Mouse (Mus musculus) ES-Bruce4 (cell line): ENCODE results near the gene Card10. TPM values are rescaled to one million over a fixed set of nuclear protein-coding genes. Genes with fewer than 3 reads are reported as not detected.

Experiments used
- H3K27ac ChIP-seq: 2 replicates; pipeline ENCODE4 v1.5.1; 2012; ENCODE audit warnings: low read length, inconsistent platforms; ENCODE audit not compliant: insufficient read depth
- H3K27me3 ChIP-seq: 2 replicates; pipeline ENCODE4 v1.6.1; 2012; ENCODE audit warnings: mild to moderate bottlenecking, low read length, inconsistent platforms; ENCODE audit not compliant: control insufficient read depth, poor library complexity, insufficient read depth, severe bottlenecking
- H3K36me3 ChIP-seq: 2 replicates; pipeline ENCODE4 v1.6.1; 2012; ENCODE audit warnings: inconsistent platforms, mild to moderate bottlenecking, low read length, moderate library complexity; ENCODE audit not compliant: control insufficient read depth, poor library complexity, insufficient read depth, severe bottlenecking
- H3K4me1 ChIP-seq: one replicate; pipeline ENCODE4 v1.8.1; 2011; ENCODE audit warnings: low read length; ENCODE audit not compliant: control insufficient read depth, insufficient read depth
- H3K4me3 ChIP-seq: 2 replicates; pipeline ENCODE4 v1.5.1; 2011; ENCODE audit warnings: low read depth, mild to moderate bottlenecking, low read length
- H3K9ac ChIP-seq: 2 replicates; pipeline ENCODE4 v1.6.1; 2012; ENCODE audit warnings: low read depth, mild to moderate bottlenecking, inconsistent platforms; ENCODE audit not compliant: poor library complexity, severe bottlenecking
- H3K9me3 ChIP-seq: replicated peaks from 2 replicates; pipeline ENCODE4 v1.6.1; 2012; ENCODE audit warnings: mild to moderate bottlenecking, low read length, inconsistent platforms; ENCODE audit not compliant: control insufficient read depth, poor library complexity, insufficient read depth, severe bottlenecking
- CTCF ChIP-seq: IDR thresholded peaks from one replicate; pipeline ENCODE4 v1.8.1; 2011; ENCODE audit warnings: low read depth, low read length
- EP300 ChIP-seq: IDR thresholded peaks from 2 replicates; pipeline ENCODE4 v1.6.1; 2011; ENCODE audit warnings: low read depth, low read length; ENCODE audit not compliant: insufficient read depth
- POLR2A ChIP-seq: IDR thresholded peaks from one replicate; pipeline ENCODE4 v1.8.1; 2011; ENCODE audit warnings: low read length; ENCODE audit not compliant: insufficient read depth
- polyA plus RNA-seq: library from polyadenylated mRNA; stranded (reverse); fragments of >200 nt; gene quantifications from 2 replicates; pipeline ENCODE4 v1.2.4, GENCODE M21; 2011; ENCODE audit warnings: low read depth; ENCODE audit not compliant: missing spikeins, insufficient read depth, insufficient read length

The Card10 gene
- polyA plus RNA-seq, 1 experiment = 19.6 TPM

DNA sequence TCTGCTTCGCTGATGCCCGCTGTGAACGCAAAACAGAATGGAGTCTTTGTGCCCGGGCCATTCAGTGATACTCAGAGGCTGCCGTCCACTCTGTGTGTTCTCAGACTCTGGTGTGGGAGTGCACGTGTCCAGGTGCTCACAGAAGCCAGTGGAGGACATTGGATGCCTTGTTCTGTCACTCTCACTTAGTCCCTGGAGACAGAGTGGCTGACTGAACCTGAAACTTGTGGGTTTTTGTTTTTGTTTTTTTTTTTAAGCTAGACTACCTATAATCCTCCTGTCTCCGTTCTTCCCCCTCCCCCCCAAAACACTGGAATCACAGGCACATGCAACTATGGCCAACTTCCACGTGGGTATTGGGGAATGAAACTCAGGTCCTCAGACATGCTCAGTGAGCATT lies 43.5 kb upstream of the Card10 start:
- Histone ChIP-seq H3K9me3 (no peaks in the 10 kb centered on the region), H3K4me1 (peaks cover 10% of the 10 kb centered on the region), H3K27ac (no peak overlapping the region), H3K4me3 (no peak overlapping the region), H3K27me3 (0 out of 2 replicates have a peak, but pooled peaks cover 5% of the 10 kb centered on the region), H3K36me3 (no peaks in the 10 kb centered on the region), H3K9ac (no peak overlapping the region)
- no peak for TF ChIP-seq CTCF
- TF ChIP-seq POLR2A = no peak
- no peak for TF ChIP-seq EP300

DNA sequence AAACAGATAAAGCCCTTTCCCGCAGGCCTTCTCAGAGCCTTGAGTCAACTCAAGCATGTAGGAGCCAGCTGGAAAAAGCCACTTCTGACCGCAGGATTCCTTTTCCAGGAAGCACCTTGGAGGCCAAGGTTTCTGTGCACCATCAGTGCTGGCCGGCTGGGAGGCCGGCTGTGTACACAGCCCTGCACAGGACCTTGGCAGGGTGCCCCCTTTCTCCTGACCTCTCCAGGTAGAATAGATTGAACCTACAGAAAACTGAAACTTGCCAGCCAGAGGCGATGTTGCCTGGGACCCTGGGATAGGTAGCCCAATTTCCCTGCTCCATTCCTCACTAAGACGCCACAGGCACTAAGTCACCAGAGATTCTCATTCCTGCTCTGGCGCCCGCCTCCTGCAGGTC lies 43.0 kb upstream of the Card10 start:
- H3K4me3 ChIP-seq = no peak overlapping the region
- H3K4me1 ChIP-seq = peaks cover 8% of the 10 kb centered on the region
- H3K27me3 ChIP-seq = 0 out of 2 replicates have a peak, but pooled peaks cover 5% of the 10 kb centered on the region
- H3K9ac ChIP-seq = peak overlapping the region; percentile 37
- TF ChIP-seq POLR2A = no peak
- no peak for TF ChIP-seq CTCF
- TF ChIP-seq EP300 = no peak
- H3K9me3 ChIP-seq = no peaks in the 10 kb centered on the region
- H3K36me3 ChIP-seq = no peaks in the 10 kb centered on the region
- peak overlapping the region; percentile 36 for H3K27ac ChIP-seq

DNA sequence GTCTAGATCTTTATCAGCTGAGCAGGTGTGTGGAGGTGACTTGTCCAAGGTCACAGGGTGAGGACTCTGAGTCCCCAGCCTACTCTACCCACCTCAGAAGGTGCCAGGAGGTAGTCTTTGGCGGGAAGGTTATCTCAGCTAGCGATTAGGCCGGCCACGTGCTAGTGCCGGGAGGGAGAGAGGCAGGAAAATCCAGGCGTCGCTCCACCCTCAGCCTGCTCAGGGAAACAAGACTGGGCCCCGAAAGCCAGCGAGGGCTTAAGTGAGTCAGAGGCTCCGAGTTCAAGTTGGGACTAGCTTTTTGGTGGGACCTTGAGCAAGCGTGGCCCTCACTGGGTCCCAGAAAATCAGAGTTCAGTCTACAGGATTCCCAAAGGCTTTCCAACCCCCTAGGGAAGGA lies 42.5 kb upstream of the Card10 start:
- peak overlapping the region; percentile 36 for H3K27ac ChIP-seq
- peaks cover 7% of the 10 kb centered on the region for H3K4me1 ChIP-seq
- no peaks in the 10 kb centered on the region for H3K9me3 ChIP-seq
- TF ChIP-seq POLR2A = no peak
- TF ChIP-seq EP300 = no peak; the same call in 1 of the 2 replicates
- no peak for TF ChIP-seq CTCF
- H3K27me3 ChIP-seq = 0 out of 2 replicates have a peak, but pooled peaks cover 5% of the 10 kb centered on the region
- no peaks in the 10 kb centered on the region for H3K36me3 ChIP-seq
- peak overlapping the region; percentile 37 for H3K9ac ChIP-seq
- H3K4me3 ChIP-seq = no peak overlapping the region

DNA sequence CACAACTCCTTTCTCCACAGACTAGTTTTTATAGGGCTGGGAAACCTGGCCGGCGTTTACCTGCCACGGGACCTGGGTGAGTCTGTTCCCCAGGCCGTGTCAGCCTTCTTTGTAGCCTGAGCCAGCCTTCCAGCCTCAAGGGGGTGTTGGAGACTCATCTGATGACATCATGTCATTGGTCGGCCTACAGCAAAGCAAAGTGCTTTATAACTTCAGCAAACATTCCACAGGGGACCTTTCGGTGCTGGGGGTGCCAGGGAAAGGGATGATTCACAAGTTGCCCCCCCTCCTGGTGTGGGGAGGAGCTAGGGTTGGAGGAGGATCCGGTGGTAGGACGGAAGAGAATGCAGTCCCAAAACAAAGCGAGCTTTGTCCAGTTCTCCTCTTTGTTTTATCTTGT lies 41.9 kb upstream of the Card10 start:
- Histone ChIP-seq H3K9ac (no peak overlapping the region), H3K36me3 (no peaks in the 10 kb centered on the region), H3K27ac (0 out of 2 replicates have a peak overlapping the region, but pooled peaks have one; percentile 4), H3K4me3 (no peak overlapping the region), H3K9me3 (no peaks in the 10 kb centered on the region), H3K27me3 (0 out of 2 replicates have a peak, but pooled peaks cover 5% of the 10 kb centered on the region), H3K4me1 (peaks cover 7% of the 10 kb centered on the region)
- TF ChIP-seq POLR2A = no peak
- TF ChIP-seq EP300 = peak; percentile 54; the same call in 1 of the 2 replicates
- no peak for TF ChIP-seq CTCF

DNA sequence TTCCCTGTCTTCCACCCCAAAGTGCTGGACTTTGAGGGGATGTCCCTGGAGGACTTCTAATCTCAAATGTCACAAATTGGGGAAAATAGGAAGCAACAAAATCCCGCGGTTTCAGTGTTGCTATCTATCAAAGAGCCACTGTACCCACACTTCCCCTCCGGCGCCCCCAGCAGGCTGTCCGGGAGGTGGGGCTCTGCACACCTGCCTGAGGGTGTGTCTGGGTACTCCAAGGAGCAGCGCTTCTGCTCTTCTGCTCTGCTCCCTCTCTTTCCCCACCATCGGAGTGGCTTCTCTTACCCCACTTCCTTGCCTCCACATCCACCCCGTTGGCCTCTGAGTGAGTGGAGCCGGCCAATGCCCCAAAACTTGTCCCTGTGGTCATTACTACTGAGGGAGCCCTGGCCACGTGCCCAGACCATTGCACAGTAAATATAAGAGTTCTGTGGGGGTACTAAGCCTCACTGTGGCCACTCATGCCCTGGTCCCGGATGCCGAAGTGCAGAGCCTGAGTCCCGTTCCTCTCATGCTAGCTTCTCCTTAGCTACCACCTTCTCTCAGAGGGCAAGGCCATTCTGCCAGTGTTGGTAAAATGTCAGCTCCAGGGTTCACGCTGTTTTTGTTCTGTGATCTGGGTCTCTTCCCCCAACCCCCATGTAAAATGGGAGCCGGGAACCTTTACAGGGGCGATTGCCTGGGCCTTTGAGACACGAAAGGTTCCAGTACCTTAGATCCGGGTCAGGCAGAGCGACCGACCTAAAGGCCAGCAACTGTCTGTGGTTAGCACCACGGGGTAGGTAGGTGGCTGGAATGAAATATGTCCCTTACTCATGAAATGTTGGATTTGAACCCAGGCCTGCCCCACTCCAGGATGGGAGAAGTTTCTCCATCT lies 41.0 kb upstream of the Card10 start:
- Histone ChIP-seq H3K36me3 (no peaks in the 10 kb centered on the region), H3K9me3 (no peaks in the 10 kb centered on the region), H3K4me1 (peaks cover 7% of the 10 kb centered on the region), H3K4me3 (peak overlapping the region; percentile 85), H3K9ac (peak overlapping the region; percentile 82; the same call in 1 of the 2 replicates), H3K27ac (0 out of 2 replicates have a peak overlapping the region, but pooled peaks have one; percentile 4), H3K27me3 (0 out of 2 replicates have a peak, but pooled peaks cover 5% of the 10 kb centered on the region)
- TF ChIP-seq POLR2A = no peak
- peak; percentile 30 for TF ChIP-seq CTCF
